Mouse (Mus musculus): ENCODE measurements around the gene Fbxw9.

DNA sequence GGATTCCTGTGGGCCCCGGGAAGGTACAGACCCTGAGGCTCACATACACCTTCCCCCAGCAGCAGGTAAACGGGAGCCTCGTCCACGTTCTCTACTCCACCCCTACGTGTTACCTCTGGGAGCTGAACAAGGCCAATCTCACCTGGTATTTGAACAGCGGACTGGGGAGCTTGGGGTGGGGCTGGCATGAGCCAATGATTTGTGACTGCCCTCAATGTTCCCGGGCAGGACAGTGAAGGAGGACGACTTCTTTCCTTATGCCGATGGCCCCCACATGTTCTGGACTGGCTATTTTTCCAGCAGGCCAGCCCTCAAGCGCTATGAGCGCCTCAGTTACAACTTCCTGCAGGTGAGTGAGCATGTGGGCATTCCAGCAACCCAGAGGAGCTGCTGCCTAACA, 31.0 kb downstream of the Fbxw9 start:
- TF ChIP-seq CTCF (IDR thresholded peaks at IDR 0.05; ENCODE audit: borderline replicate concordance, insufficient read depth, low read length) (no peak), POLR2A (IDR thresholded peaks at IDR 0.05; ENCODE audit: low read depth, low read length) (no peak)

Measured in embryonic fibroblast, embryonic 13.5 days (primary cell).